Mouse (Mus musculus): ENCODE measurements around the gene Bicd1.
A peak's percentile ranks its signal among the peaks of the same experiment; 100 is the strongest.
"Not testable (repeated sequence)": the region's sequence is repeated elsewhere in the genome, so short reads cannot be mapped to it uniquely, and the experiment has no call there.

Bicd1 gene

GRCm38 (mm10) chr6:149408833-149409332 lies at the start of gene Bicd1:
Gene Bicd1, plus strand, starts transcription at chr6:149408886.
- peak; percentile 1 to 6 for DNase-seq (ENCODE audit: low read depth in 2 of 2, low spot score in 2 of 2)

GRCm38 (mm10) chr6:149362533-149362932 lies 46.2 kb upstream of the Bicd1 start:
- DNase-seq (ENCODE audit: low read depth in 2 of 2, low spot score in 2 of 2), result not testable (repeated sequence)

- not testable (repeated sequence) for DNase-seq (ENCODE audit: low read depth in 2 of 2, low spot score in 2 of 2)
Observed at GRCm38 (mm10) chr6:149365975-149366374, 42.7 kb upstream of the Bicd1 start.

GRCm38 (mm10) chr6:149366403-149366802 lies 42.3 kb upstream of the Bicd1 start:
- peak in 1 of 2 experiments; percentile 25 for DNase-seq (ENCODE audit: low read depth in 2 of 2, low spot score in 2 of 2)

DNA sequence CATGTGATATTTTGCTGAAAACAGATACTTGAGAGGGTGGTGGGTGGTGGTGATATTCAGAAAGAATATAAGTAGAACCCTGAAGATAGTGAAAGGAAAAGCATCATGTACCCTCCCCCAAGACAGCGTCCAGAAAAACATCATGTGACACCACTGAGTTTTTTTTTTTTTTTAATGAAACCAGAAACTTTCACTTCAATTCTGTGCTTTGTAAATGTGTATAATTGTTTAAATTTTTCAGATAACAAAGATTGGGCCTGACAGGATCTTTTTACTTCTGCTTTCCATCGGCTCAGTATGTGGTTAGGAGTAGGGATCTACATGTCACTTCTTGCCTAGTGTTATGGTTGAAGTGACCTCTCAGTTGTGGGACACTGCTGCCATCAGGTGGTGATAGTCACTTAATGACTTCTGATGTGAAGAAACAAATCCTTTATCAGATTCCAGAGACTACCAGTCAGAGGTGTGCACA lies 33.7 kb upstream of the Bicd1 start:
- peak; percentile 70 to 76 for DNase-seq (ENCODE audit: low read depth in 2 of 2, low spot score in 2 of 2)

GRCm38 (mm10) chr6:149383531-149383930 lies 25.2 kb upstream of the Bicd1 start:
- no peak for DNase-seq (ENCODE audit: low read depth in 2 of 2, low spot score in 2 of 2)

DNA sequence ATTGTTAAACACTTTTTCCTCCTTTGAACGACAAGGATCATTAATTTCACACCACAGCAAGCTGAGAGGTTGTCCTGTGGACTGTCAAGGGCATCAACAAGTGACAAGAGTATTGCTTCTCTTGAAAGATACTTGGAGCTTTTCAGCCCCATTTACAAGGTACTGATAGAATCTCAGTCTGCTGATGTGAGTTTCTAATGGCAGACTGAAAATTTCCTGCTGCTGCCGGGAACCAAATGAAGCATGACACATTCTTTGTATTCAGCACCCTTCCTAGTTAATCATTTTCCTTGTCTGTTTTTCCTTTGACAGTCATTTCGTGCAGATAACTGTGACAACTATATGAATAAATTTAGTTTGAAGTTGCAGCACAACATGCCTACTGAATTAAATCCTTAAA lies 22.3 kb upstream of the Bicd1 start:
- no peak for DNase-seq (ENCODE audit: low read depth in 2 of 2, low spot score in 2 of 2)

GRCm38 (mm10) chr6:149389626-149390025 lies 19.1 kb upstream of the Bicd1 start:
- DNase-seq (ENCODE audit: low read depth in 2 of 2, low spot score in 2 of 2), result not testable (repeated sequence)

DNA sequence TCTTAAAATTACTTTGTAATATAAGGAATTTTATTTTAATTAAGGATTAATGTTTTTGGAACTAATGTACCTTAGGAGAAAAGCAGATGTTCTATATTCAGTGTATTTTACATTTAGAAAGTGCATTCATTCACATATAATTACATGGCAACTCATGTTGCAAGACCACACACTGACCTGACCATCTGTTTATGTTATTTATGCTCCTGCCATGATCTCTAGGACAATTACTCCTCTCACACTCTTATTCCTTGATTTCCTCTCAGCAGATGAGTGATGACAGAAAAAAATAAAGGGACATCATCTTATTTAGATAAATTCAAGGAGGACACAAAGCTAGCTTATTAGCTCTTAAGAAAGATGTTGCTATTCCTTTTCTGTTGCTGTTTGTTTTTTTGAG lies 9.3 kb upstream of the Bicd1 start:
- no peak for DNase-seq (ENCODE audit: low read depth in 2 of 2, low spot score in 2 of 2)

DNA sequence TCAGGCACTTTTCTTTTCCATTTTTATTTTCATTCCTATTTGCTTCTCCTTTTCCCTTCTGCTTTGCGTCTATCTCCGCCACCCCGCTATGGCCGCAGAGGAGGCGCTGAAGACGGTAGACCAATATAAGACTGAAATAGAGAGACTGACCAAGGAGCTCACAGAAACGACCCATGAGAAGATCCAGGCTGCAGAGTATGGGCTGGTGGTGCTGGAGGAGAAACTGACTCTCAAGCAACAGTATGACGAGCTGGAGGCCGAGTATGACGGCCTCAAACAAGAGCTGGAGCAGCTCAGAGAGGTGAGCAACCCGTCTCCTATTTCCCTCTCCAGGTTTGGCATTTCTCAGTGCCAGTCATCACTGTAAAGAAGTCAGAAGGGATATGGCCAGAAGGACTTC lies 655 bp downstream of the Bicd1 start:
- DNase-seq (ENCODE audit: low read depth in 2 of 2, low spot score in 2 of 2), result no peak

- DNase-seq (ENCODE audit: low read depth in 2 of 2, low spot score in 2 of 2), result no peak
Observed at GRCm38 (mm10) chr6:149409845-149410244, 1.2 kb downstream of the Bicd1 start.

DNA sequence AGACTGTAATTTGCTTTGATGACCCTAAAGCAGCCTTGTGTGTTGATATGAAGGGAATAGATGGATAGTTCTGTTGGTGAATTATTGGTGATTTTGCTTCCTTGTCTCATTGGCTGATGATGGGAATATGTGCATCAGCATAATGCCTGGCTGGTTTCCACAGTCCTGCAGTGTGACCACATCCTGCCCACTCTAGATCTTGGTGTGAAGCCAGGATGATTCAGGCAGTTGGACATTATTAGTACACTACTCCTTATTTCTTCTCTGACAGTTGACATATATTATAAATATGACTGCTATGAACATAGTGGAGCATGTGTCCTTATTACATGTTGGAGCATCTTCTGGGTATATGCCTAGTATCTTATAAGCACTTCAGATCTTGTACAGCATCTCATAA lies 4.6 kb downstream of the Bicd1 start:
- no peak for DNase-seq (ENCODE audit: low read depth in 2 of 2, low spot score in 2 of 2)

DNA sequence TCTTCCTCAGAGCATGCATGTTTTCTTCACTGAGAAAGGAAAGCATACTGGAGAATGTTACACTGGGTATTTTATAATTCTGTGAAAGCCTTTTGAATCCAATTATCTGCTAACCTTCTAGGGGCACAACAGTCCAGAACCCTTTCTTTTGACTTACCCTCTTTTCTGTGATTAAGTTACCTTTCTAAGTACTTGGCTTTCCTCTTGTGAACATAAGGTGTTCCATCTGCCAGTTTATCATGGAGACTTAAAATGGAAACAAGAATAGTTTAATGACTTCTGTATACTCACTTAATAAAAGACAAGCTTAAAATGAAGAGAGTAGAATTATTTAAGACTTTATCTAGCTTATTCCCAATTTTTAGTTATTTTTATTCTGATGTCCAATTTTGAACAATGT lies 16.1 kb downstream of the Bicd1 start:
- no peak for DNase-seq (ENCODE audit: low read depth in 2 of 2, low spot score in 2 of 2)

DNA sequence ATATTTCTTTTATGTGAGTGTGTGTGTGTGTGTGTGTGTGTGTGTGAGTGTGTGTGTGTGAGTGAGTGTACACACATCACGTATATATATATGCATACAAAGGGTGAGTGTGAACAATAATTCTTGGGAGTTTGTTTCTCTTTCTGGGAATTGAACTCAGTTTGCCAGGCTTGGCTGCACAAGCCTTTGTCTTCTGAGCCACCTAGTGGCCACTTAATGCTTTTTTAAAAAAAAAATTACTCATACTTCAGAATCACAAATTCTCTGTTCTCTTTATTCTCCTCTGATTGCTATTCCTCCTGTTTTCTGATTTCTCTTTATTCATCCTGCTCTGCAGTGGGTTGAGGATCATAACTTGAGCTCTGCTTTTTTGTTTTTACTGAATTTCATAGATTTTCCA lies 30.5 kb downstream of the Bicd1 start:
- no peak for DNase-seq (ENCODE audit: low read depth in 2 of 2, low spot score in 2 of 2)

DNA sequence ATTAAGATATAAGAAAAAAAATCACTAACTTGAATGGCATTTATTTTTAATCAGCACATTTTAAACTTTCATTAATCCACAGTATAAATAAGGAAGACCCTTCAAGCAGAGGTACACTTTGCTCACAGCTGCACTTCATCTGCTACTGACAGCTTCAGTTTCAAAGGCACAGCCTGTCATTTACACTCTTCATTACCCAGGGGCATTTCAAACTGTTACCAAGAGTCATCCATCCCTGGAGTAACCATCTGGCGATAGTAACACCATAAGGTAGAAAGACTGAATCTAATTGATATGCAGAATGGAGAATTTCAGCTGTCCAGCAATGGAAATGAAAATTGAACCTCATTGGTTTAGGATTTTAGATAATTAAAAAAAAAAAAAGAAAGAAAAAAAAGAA lies 34.2 kb downstream of the Bicd1 start:
- no peak for DNase-seq (ENCODE audit: low read depth in 2 of 2, low spot score in 2 of 2)

GRCm38 (mm10) chr6:149445854-149446253 lies 37.2 kb downstream of the Bicd1 start:
- DNase-seq (ENCODE audit: low read depth in 2 of 2, low spot score in 2 of 2), result no peak

DNA sequence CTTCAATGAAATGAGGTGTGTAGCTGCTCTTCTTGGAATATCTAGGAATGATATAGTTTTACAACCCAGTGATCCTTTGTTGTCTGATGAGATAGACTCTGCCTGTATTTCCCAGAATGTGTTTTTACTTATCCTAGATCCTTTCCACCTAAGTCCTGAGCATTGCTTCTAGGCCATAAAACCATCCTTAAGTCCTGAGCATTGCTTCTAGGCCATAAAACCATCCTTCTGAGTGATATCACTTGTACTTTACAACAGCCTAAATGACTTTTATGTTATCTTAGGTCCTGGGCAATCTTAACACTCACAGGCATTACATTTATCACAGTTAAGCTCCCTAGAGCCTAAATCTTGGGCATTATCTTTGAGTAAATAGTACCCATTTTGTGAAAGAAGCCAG lies 48.6 kb downstream of the Bicd1 start:
- no peak for DNase-seq (ENCODE audit: low read depth in 2 of 2, low spot score in 2 of 2)

- DNase-seq (ENCODE audit: low read depth in 2 of 2, low spot score in 2 of 2), result no peak
Observed at GRCm38 (mm10) chr6:149460971-149461370, 52.3 kb downstream of the Bicd1 start.

DNA sequence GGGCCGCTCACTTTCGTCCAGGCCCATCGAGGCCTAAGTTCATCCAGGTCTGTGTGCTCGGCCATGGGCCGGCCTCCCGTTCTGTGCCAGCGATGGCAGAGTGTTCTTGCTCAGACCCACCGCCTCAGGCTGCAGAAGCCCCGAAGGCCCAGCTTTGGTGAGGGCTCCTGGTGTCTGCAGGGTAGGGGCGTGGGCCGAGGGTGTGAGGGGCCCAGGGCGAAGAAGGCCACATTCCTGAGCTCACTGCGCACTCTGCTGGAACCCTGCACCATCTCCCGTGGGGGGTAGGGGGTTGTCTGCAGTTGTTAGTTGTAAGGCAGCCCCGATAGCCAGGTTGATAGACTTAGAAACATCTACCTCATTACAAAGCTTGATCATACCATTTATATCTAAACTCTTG lies 62.8 kb downstream of the Bicd1 start:
- DNase-seq (ENCODE audit: low read depth in 2 of 2, low spot score in 2 of 2), result no peak

- not testable (repeated sequence) for DNase-seq (ENCODE audit: low read depth in 2 of 2, low spot score in 2 of 2)
Observed at GRCm38 (mm10) chr6:149472441-149472840, 63.8 kb downstream of the Bicd1 start.

GRCm38 (mm10) chr6:149481868-149482267 lies 73.2 kb downstream of the Bicd1 start:
- not testable (repeated sequence) for DNase-seq (ENCODE audit: low read depth in 2 of 2, low spot score in 2 of 2)

DNA sequence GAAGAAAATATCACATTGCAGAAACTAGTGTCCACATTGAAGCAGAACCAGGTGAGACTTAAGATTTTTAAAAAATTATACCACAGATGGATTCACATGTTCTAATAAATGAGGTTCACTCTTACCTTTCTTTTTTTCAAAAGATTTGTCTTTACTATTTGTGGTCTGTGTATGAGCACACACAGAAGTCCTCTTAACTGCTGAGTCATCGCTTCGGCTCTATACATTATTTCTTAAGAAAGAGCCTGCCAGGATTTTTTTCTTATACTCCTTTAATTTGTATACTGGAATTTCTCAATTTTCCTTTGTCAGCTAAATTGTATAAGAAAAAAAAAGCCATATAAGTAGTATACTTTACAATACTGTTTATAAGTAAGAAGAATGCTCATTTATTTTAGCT lies 86.0 kb downstream of the Bicd1 start:
- no peak for DNase-seq (ENCODE audit: low read depth in 2 of 2, low spot score in 2 of 2)

GRCm38 (mm10) chr6:149495925-149496324 lies 87.2 kb downstream of the Bicd1 start:
- DNase-seq (ENCODE audit: low read depth in 2 of 2, low spot score in 2 of 2), result no peak
